Mouse (Mus musculus): ENCODE data around the gene Crlf1. TPM values are rescaled to one million over a fixed set of nuclear protein-coding genes. Genes with fewer than 3 reads are reported as not detected.

The Crlf1 gene
- polyA plus RNA-seq, 1 experiment = 1.3 TPM

- Histone ChIP-seq H3K4me1 (ENCODE audit: control insufficient read depth, insufficient read depth, insufficient read length, low read length) (peaks cover 29% of the 10 kb centered on the region), H3K27ac (replicated peaks; ENCODE audit: low read depth, low read length) (no peak overlapping the region), H3K4me3 (ENCODE audit: insufficient read depth, low read depth, low read length) (no peak overlapping the region)
Observed at GRCm38 (mm10) chr8:70463306-70463705, 29.7 kb upstream of the Crlf1 start.

GRCm38 (mm10) chr8:70464162-70464561 lies 28.8 kb upstream of the Crlf1 start:
- Histone ChIP-seq H3K4me1 (ENCODE audit: control insufficient read depth, insufficient read depth, insufficient read length, low read length) (peaks cover 34% of the 10 kb centered on the region), H3K27ac (replicated peaks; ENCODE audit: low read depth, low read length) (no peak overlapping the region), H3K4me3 (ENCODE audit: insufficient read depth, low read depth, low read length) (no peak overlapping the region)

- Histone ChIP-seq H3K27ac (replicated peaks; ENCODE audit: low read depth, low read length) (no peak overlapping the region), H3K4me1 (ENCODE audit: control insufficient read depth, insufficient read depth, insufficient read length, low read length) (peaks cover 39% of the 10 kb centered on the region)
Observed at GRCm38 (mm10) chr8:70465701-70466100, 27.3 kb upstream of the Crlf1 start.

GRCm38 (mm10) chr8:70466305-70466704 lies 26.7 kb upstream of the Crlf1 start:
- H3K27ac ChIP-seq (replicated peaks; ENCODE audit: low read depth, low read length) = peak overlapping the region; percentile 19; the same call in 1 of the 2 replicates
- no peak overlapping the region for H3K4me3 ChIP-seq (ENCODE audit: insufficient read depth, low read depth, low read length)
- H3K4me1 ChIP-seq (ENCODE audit: control insufficient read depth, insufficient read depth, insufficient read length, low read length) = peaks cover 39% of the 10 kb centered on the region

More at GRCm38 (mm10) chr8:70465701-70466100, 27.3 kb upstream of the Crlf1 start:
- no peak overlapping the region for H3K4me3 ChIP-seq (ENCODE audit: insufficient read depth, low read depth, low read length)

GRCm38 (mm10) chr8:70466771-70467170 lies 26.2 kb upstream of the Crlf1 start:
- H3K4me1 ChIP-seq (ENCODE audit: control insufficient read depth, insufficient read depth, insufficient read length, low read length) = peaks cover 39% of the 10 kb centered on the region
- H3K27ac ChIP-seq (replicated peaks; ENCODE audit: low read depth, low read length) = peak overlapping the region; percentile 19; the same call in 1 of the 2 replicates
- 0 out of 2 replicates have a peak overlapping the region, but pooled peaks have one; percentile 1 for H3K4me3 ChIP-seq (ENCODE audit: insufficient read depth, low read depth, low read length)

GRCm38 (mm10) chr8:70467229-70467725 lies 25.7 kb upstream of the Crlf1 start:
- Histone ChIP-seq H3K4me1 (ENCODE audit: control insufficient read depth, insufficient read depth, insufficient read length, low read length) (peaks cover 39% of the 10 kb centered on the region), H3K4me3 (ENCODE audit: insufficient read depth, low read depth, low read length) (0 out of 2 replicates have a peak overlapping the region, but pooled peaks have one; percentile 1), H3K27ac (replicated peaks; ENCODE audit: low read depth, low read length) (0 out of 2 replicates have a peak overlapping the region, but pooled peaks have one; percentile 0)

GRCm38 (mm10) chr8:70467907-70468306 lies 25.1 kb upstream of the Crlf1 start:
- Histone ChIP-seq H3K4me1 (ENCODE audit: control insufficient read depth, insufficient read depth, insufficient read length, low read length) (peaks cover 39% of the 10 kb centered on the region), H3K27ac (replicated peaks; ENCODE audit: low read depth, low read length) (no peak overlapping the region), H3K4me3 (ENCODE audit: insufficient read depth, low read depth, low read length) (no peak overlapping the region)

GRCm38 (mm10) chr8:70468733-70469132 lies 24.2 kb upstream of the Crlf1 start:
- Histone ChIP-seq H3K27ac (replicated peaks; ENCODE audit: low read depth, low read length) (0 out of 2 replicates have a peak overlapping the region, but pooled peaks have one; percentile 0), H3K4me3 (ENCODE audit: insufficient read depth, low read depth, low read length) (no peak overlapping the region), H3K4me1 (ENCODE audit: control insufficient read depth, insufficient read depth, insufficient read length, low read length) (peaks cover 39% of the 10 kb centered on the region)

GRCm38 (mm10) chr8:70469295-70469916 lies 23.6 kb upstream of the Crlf1 start:
- Histone ChIP-seq H3K4me1 (ENCODE audit: control insufficient read depth, insufficient read depth, insufficient read length, low read length) (peaks cover 39% of the 10 kb centered on the region), H3K4me3 (ENCODE audit: insufficient read depth, low read depth, low read length) (no peak overlapping the region), H3K27ac (replicated peaks; ENCODE audit: low read depth, low read length) (peak overlapping the region; percentile 43)

GRCm38 (mm10) chr8:70469938-70470337 lies 23.0 kb upstream of the Crlf1 start:
- Histone ChIP-seq H3K4me1 (ENCODE audit: control insufficient read depth, insufficient read depth, insufficient read length, low read length) (peaks cover 39% of the 10 kb centered on the region), H3K27ac (replicated peaks; ENCODE audit: low read depth, low read length) (peak overlapping the region; percentile 43), H3K4me3 (ENCODE audit: insufficient read depth, low read depth, low read length) (no peak overlapping the region)

GRCm38 (mm10) chr8:70471856-70472255 lies 21.1 kb upstream of the Crlf1 start:
- Histone ChIP-seq H3K27ac (replicated peaks; ENCODE audit: low read depth, low read length) (no peak overlapping the region), H3K4me1 (ENCODE audit: control insufficient read depth, insufficient read depth, insufficient read length, low read length) (peaks cover 37% of the 10 kb centered on the region), H3K4me3 (ENCODE audit: insufficient read depth, low read depth, low read length) (no peak overlapping the region)

- peaks cover 9% of the 10 kb centered on the region for H3K4me1 ChIP-seq (ENCODE audit: control insufficient read depth, insufficient read depth, insufficient read length, low read length)
- peak within 1 kb of the TSS; percentile 86 for H3K4me3 ChIP-seq (ENCODE audit: insufficient read depth, low read depth, low read length)
- no peak within 1 kb of the TSS for H3K27ac ChIP-seq (replicated peaks; ENCODE audit: low read depth, low read length)
Observed at GRCm38 (mm10) chr8:70476333-70477268, 16.4 kb upstream of the Crlf1 start, which contains the start of gene Klhl26. TSS of gene Klhl26 (minus strand) at chr8:70476968.

- Histone ChIP-seq H3K4me1 (ENCODE audit: control insufficient read depth, insufficient read depth, insufficient read length, low read length) (peaks cover 9% of the 10 kb centered on the region), H3K27ac (replicated peaks; ENCODE audit: low read depth, low read length) (no peak overlapping the region), H3K4me3 (ENCODE audit: insufficient read depth, low read depth, low read length) (peak overlapping the region; percentile 86)
Observed at GRCm38 (mm10) chr8:70477269-70477982, 15.5 kb upstream of the Crlf1 start.

- H3K4me1 ChIP-seq (ENCODE audit: control insufficient read depth, insufficient read depth, insufficient read length, low read length) = no peaks in the 10 kb centered on the region
- no peak overlapping the region for H3K4me3 ChIP-seq (ENCODE audit: insufficient read depth, low read depth, low read length)
- no peak overlapping the region for H3K27ac ChIP-seq (replicated peaks; ENCODE audit: low read depth, low read length)
Observed at GRCm38 (mm10) chr8:70481908-70482307, 11.1 kb upstream of the Crlf1 start.

GRCm38 (mm10) chr8:70482943-70483342 lies 10.0 kb upstream of the Crlf1 start:
- Histone ChIP-seq H3K4me1 (ENCODE audit: control insufficient read depth, insufficient read depth, insufficient read length, low read length) (no peaks in the 10 kb centered on the region), H3K4me3 (ENCODE audit: insufficient read depth, low read depth, low read length) (no peak overlapping the region), H3K27ac (replicated peaks; ENCODE audit: low read depth, low read length) (no peak overlapping the region)

Measured in brown adipose tissue, adult 24 weeks (tissue).